Mouse (Mus musculus): ENCODE results near the gene Gm10318. TPM values are rescaled to one million over a fixed set of nuclear protein-coding genes. Genes with fewer than 3 reads are reported as not detected.

Gene Gm10318
- total RNA-seq (2021): not detected
- long read RNA-seq, experiment 1: 0 reads
- long read RNA-seq, experiment 2: 0 reads

DNA sequence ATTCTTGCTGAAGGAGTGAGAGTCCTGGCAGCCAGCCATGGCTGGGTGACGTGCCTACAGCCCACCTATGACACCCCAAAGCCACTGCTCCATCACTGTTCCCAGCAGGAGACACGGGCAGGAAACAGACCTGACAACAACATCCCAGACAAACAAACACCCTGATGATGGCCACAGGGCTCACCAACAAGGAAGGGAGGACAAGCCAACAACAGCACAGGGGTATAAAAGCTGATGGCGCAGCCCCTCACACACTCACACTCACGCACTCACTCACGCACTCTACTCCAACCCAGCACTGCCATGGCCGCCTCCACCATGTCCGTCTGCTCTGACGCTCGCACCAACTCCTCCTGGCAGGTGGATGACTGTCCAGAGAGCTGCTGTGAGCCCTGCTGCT, at the start of gene Gm10318:
Gene Gm10318 (plus strand): TSS at position 301 of the 400 bp plus-strand sequence.
- no peak for DNase-seq

DNA sequence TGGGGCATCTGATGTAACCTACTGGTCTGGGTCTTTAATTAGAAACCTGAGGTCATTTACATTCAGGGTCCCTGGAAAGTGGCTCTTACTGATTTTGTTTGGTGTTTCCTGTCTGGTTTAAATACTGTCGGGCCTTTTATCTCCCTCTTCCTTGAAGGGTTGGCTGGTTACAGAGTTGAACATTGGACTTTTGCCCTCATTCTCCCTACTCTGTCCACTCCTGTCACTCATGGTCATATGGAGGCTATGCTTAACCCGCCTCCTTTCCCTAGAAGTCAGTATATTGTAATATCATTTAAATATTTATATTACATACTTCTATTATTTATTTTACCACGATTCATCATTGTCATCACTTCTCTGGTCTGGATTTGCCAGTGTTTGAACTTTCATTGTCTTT, 48.6 kb upstream of the Gm10318 start:
- DNase-seq: no peak

DNA sequence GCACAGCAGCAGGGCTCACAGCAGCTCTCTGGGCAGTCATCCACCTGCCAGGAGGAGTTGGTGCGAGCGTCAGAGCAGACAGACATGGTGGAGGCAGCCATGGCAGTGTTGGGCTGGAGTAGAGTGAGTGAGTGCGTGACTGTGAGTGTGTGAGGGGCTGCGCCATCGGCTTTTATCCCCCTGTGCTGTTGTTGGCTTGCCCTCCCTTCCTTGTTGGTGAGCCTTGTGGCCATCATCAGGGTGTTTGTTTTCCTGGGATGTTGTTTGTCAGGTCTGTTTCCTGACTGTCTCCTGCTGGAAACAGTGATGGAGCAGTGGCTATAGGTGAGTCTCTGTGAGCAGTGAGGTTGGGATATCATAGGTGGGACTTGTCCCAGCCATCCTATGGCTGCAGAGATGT, 40.9 kb upstream of the Gm10318 start, which contains the start of gene Gm9507:
Gene Gm9507 (minus strand): TSS at position 101 of the 400 bp plus-strand sequence.
- no peak for DNase-seq

DNA sequence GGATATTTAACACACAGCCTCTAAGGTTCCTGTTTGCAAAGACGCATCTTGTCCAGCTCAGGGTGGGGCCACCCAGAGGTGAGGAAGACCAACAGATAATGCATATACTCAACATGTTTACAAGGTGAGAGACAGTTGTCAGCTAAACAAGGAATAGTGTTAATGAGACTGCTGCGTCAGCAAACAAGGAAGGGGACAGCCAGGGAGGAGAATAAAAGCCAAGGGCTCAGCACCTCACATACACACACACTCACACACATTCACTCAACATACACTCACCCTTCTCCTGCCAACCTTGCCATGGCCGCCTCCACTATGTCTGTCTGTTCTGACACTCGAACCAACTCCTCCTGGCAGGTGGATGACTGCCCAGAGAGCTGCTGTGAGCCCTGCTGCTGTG, 38.3 kb upstream of the Gm10318 start, which contains the start of gene Gm2696:
Gene Gm2696 (plus strand): TSS at position 301 of the 400 bp plus-strand sequence.
- no peak for DNase-seq

DNA sequence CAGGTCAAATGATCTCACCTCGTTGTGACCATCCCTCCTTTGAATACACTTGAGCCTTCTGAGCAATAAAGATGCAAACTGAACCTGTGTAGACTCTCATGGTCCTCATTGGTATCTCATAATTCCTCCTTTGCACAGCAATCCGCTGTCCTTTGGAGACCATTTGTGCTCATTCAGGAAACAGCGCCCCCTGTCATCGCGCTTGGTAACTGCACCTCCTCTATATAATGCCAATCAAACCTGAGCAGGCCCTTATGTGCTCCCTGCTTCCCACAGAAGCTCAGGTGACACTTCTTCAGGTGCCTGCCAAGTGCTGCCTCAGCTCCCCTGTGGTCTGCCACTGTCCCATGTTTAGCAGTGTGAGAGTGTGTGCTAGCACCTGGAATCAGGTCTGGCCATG, 37.1 kb upstream of the Gm10318 start:
- peak; percentile 34 for DNase-seq

DNA sequence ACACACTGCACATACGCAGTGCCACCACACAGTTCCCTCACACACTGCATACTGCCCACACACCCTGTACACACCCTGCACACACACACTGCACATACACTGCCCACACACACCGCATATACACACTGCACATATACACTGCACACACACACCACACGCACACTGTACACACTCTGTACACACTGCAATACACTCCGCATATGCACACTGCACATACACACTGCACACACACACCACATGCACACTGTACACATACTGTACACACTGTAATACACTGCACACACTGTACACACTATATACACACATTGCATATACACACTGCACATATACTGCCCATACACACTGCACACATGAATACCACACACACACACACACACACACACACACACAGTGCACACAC, 34.1 kb upstream of the Gm10318 start:
- DNase-seq: no peak

DNA sequence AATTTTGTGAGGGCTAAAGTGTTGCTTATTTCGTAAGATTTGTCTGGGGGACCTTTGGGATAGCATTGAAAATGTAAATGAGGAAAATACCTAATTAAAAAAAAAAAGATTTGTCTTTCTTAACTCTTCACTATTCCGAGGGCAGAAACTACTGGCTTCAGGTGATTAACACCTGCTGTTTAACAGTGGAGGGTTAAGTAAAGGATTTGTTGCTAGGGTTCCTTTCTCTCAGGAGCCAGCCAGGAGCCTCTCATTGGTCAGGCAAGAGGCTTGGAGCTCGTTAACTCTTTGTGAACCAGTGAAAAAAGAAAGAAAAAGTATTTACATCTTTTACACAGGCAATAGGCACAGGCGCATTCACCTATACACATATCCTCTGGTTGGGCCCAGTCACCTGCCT, 33.5 kb upstream of the Gm10318 start:
- DNase-seq: no peak

DNA sequence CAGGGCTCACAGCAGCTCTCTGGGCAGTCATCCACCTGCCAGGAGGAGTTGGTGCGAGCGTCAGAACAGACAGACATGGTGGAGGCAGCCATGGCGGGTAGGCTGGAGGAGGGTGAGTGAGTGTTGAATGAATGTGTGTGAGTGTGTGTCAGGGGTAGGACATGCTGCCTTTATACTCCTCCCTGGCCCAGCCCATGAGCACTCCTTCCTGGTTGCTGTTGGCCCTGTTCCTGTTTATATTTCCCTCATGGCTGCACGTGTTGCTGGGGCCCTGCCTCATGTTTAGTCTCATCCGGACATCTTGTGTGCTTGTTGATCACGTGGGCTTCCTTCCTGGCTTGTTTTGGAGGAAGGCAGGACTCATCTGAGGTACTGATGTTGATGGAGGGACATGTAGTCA, 25.7 kb upstream of the Gm10318 start, which contains the start of gene Krtap10-4:
Gene Krtap10-4 (minus strand): TSS at position 145 of the 400 bp plus-strand sequence.
- DNase-seq: no peak

DNA sequence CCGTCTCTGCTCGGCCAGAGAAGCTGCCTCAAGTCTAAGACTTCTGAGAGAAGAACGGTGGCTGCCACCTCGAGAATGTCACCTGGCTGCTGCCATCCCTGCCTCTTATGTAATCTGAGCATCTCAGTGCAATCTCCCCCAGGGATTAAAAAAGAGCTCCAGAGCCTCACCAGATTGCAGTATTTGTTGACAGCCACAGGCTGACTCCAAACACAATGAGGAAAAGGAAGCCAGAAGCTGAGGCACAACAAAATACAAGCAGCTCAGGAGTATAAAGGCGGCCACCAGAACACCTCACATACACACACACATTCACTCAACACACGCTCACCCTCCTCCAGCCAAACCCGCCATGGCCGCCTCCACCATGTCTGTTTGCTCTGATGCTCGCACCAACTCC, 17.0 kb upstream of the Gm10318 start, which contains the start of gene Krtap10-10:
Gene Krtap10-10 (plus strand): TSS at position 301 of the 400 bp plus-strand sequence.
- no peak for DNase-seq

DNA sequence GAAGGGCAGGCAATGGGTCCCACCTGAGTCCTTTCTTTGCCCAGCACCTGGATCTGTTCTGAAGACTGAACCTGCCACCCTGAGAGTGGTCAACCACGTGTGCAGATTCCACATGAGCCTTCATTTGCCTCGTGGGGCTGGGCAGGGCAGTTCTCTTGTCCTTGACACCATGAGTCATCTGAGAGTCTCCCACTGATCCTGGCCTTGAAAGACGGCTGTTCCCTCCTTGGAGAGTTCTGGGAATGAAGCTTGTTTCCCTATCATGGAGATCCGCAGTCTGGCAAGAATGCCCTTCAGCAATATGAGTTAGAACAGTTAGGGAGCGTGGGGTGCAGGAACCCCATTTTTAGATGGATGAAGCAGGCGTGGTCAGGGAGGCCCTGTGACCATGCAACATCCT, 13.7 kb upstream of the Gm10318 start:
- no peak for DNase-seq

DNA sequence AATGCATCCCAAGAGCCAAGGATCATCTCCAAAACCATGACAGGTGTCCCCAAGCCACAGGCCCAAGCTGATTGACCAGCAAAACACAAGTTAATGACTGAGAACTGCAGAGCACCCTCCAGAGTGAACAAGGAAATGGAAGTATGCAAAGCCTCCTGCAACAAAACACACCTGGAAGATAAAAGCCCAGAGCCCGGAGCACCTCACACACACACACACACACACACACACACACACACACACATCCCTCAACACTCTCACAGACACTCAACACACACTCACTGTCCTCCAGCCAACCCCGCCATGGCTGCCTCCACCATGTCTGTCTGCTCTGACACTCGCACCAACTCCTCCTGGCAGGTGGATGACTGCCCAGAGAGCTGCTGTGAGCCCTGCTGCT, 6.2 kb upstream of the Gm10318 start, which contains the start of gene Gm36176:
Gene Gm36176 (plus strand): TSS at position 301 of the 400 bp plus-strand sequence.
- no peak for DNase-seq

DNA sequence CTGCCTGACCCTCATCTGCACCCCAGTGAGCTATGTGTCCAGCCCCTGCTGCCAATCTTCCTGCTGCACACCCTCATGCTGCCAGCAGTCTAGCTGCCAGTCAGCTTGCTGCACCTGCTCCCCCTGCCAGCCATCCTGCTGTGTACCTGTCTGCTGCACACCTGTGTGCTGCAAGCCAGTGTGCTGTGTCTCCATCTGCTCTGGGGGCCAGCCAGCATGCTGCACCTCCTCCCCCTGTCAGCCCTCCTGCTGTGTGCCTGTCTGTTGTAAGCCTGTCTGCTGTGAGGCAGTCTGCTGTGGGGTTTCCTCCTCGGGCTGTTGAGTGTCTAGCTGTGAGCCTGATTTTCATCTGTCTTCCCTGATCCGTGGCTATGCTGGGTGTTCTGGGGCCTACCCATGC, 5.7 kb upstream of the Gm10318 start:
- DNase-seq: no peak

DNA sequence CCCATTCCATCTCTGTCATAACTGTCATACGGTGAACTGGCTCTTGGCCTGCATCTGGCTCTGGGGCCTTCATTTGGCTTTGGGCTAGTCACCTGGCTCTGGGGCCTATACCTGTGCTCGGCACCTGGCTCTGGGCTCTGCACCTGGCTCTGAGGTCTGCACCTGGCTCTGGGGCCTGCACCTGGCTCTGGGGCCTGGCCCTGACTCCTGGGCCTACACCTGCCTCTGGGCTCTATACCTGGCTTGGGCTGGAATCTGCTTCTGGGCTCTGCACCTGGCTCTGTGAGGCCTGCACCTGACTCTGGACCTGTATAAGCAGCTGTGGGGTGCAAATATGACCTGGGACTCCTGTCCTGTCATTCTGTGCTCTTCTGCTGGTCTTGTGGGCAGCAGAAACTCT, 5.1 kb upstream of the Gm10318 start:
- no peak for DNase-seq

DNA sequence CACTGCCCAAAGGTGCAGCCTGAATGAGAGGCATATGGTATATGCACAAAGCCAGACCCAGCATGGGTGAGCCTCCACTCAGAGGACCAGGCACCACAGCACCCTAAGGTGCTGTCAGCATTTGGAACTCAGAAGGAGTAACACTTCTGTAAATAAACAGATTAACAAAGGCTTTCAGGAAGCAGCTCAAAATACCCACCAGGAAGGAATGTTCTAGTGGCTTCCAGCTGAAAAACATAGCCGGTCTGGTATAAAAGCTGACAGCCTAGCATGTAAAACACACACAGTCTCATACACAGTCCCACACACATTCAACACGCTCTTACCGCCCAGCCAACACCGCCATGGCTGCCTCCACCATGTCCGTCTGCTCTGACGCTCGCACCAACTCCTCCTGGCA, 9.0 kb downstream of the Gm10318 start, which contains the start of gene Gm3285:
Gene Gm3285 (plus strand): TSS at position 301 of the 400 bp plus-strand sequence.
- no peak for DNase-seq

DNA sequence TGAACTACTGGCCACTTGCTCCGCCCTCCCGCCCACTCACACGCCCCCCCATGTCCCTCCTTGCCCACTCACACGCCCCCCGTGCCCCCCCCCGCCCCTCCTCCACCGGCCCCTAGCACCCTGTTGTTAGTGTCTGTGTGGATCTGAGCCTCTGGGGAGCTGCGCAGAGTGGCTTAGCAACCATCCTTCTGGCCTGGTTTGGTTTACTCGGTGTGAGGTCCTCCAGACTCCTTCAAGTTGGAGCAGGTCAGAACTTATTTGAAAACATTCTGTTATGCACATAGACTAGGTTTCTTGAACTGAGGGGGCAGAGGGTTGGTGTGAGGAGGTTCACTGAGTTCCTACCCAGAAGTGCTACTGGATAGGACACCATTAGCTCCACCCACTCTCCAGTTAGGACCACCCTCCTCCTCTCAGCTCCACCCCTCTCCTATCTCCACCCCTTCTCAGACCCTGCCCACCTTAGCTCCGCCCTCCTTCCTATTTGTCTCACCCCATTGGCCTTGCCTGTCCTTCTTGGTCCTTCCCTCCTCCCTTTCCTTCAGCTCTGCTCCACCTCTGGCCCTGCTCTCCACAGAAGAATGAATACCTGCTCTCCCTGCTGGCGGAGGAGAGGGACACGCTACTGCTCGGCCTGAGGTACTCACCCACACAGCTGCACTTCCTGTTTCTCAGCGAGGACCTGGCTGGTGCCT, 11.6 kb downstream of the Gm10318 start:
- DNase-seq: peak; percentile 32

DNA sequence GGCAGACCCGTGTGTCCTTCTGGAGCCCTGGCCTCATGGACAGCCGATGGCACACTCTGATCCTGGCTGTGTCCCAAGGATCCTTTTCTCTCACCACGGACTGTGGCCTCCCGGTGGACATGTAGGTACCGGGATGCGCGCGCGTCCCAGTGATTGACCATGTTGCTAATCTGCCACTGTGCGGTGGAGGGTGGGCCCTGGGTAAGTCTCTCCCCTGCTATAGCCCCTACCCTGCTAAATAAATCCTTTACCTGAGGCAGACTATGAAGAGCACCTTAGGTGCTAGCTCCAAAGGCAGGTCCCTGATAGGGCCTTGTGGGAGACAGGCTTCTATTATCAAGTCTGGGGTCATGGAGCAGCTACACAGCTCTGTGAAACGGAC, 12.1 kb downstream of the Gm10318 start:
- peak; percentile 26 for DNase-seq

DNA sequence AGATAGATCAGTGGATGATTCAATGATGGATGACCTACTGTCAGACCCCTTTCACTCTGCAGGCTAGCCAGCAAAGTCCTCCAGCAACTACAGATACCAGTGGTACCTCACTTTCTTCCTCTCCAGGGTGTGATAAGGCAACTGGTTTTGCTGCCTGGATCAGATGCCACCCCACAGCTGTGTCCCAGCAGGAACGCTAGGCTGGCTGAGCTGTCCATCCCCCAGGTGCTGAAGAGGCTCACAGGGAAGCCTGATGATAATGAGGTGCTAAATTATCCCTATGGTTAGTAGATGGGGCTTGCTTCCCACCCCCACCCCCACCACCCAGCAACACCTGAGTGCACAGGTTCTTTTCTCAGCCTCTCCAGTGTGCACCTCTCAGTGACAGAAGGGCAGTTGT, 14.9 kb downstream of the Gm10318 start:
- DNase-seq: peak; percentile 18

DNA sequence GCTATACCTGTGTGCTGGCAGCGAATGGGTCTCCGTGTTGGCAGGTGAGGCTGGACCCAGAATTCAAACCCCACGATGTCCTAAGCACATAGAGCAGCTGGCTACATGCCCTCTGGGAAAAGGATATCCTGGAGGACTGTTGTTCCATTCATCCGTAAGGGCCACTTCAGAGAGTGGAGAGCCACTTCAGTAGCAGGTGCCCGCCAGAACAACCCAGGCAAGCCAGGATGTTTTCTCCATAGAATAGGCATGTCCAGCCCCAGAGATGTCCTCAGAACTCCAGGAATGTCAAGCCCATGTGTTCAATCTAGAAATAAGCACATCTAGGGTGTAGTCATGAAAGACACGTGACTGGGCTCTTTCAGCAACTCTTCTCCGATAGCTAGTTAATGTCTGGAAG, 17.0 kb downstream of the Gm10318 start:
- DNase-seq: no peak

DNA sequence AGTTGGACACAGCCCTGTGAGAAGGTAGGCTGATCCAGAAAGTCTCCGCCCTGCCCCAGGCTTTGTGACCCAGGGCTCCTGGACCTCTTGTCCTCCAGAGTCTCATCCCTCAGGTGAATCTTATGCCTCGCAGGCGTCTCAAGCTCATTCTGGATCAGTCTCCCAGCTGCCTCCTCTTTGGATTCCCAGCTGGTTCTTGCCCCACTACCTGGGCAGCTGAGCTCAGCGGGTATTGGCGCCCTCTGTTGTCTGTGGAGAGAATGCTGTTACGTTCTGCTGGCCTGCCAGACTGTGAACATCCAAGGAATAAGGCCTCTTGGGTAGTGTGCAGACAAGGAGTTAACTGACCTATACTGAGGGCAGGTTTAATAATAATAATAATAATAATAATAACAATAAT, 26.3 kb downstream of the Gm10318 start:
- peak; percentile 58 for DNase-seq

DNA sequence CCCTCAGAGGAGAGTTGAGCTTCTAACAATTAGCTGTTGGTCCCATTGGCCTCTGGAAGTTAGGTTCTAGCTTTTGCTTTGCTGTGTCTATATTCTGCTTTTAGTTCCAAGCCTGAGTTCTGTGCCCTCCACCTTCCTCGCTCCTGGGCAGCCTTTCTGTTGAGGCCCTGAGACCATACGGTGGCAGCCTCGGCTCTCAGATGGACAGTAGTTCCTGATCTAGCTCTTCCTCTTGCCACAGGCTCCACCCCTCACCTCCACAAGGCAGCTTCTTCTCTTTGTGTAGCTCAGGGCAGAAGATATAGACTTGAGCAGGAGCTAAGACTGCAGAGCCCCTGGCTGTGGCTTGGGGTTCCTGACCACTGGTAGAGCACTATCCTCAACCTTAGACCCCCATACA, 27.6 kb downstream of the Gm10318 start:
- no peak for DNase-seq

DNA sequence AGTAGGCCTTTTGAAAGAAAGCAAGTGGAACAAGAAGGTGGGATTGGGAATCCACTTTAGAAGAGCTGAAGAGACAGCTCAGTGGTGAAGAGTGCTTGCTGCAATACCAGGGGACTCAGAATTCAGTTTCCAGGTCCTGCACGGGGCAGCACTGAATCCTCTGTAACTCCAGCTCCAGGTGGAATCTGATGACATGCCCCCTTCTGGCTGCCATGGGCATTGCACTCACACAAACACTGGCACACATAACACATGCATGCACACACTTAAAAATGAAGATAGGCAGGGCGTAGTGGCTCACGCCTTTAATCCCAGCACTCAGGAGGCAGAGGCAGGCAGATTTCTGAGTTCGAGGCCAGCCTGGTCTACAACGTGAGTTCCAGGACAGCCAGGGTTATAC, 29.9 kb downstream of the Gm10318 start:
- no peak for DNase-seq

DNA sequence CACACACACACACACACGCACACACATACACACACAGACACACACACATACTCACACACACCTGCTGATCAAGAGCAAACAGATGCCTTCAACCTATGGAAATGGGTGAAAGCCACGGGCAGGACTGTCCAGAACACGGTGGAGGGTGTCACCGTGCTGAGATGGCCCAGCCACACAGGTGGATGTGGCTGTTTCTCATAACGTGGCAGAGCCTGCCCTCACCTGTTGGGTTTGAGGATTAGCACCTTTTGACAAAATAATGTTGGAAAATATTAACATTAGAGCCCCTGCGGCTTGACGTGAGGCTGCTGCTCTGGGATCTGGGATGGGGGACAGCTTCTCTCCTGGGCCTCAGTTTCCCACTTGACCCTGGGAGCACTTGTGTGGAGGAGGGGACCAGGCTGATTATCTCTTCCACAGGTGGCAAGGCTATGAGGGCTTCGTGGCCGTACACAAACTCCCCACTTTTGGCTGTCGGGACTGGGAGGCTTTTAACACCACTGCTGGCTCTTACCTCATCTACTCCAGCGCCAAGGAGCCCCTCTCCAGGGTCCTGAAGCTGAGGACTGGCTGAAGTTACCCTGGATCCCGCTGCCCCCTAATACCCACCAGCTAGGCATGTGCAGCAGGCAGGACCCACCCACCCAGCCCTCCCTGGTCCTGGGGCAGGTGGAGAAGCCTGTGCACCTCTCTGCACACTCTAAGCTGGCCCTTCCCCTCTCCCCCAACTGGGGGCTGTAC, 33.5 kb downstream of the Gm10318 start:
- no peak for DNase-seq

DNA sequence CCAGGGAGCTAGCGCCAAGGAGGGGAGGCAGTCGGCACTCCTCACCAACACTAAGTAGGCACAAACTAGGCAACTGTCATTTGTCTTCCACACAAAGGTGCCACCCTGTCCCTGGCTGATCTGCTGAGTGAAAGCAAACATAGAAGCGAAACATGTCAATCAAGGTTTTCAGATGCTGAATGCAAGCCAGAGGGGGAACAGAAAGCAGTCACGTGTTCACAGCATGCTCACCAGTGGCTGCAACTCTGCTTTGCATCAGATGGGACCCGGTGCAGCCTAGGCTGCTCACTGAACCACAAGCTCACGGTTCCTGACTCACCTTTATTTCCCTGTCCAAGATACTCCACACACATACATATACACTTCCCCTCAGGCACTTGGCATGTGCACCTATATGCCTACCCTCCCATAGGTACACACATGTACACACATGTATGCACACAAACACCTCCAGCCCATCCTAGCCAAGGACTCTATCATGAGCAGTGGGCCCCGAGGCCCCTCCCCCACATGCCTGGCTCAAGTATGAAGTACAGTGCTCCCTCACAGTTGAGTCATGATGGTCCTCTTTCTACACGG, 38.4 kb downstream of the Gm10318 start:
- no peak for DNase-seq

Measured in adrenal gland, postnatal 10 days (tissue).